Mouse (Mus musculus): ENCODE measurements at regions not wholly inside any gene's neighbourhood (a gene's known extent, or its start where the extent isn't known, plus 50 kb on each side); places are given as distances from the start of the nearest gene placed in this dataset.

- no peak for TF ChIP-seq CTCF (IDR thresholded peaks at IDR 0.05; ENCODE audit: low read depth, low read length)
- TF ChIP-seq GATA1 (IDR thresholded peaks at IDR 0.05; ENCODE audit: borderline replicate concordance, low read length) = no peak
- TF ChIP-seq TAL1 (conservative IDR thresholded peaks at IDR 0.05; ENCODE audit: low read depth, low read length) = no peak
- TF ChIP-seq POLR2AphosphoS5 (IDR thresholded peaks at IDR 0.05; ENCODE audit: insufficient replicate concordance, low read depth, low read length) = no peak
- no peak for TF ChIP-seq GATA2 (IDR thresholded peaks at IDR 0.05; ENCODE audit: borderline replicate concordance, low read depth, low read length)
These were observed 673.1 kb upstream of the 4930412O13Rik start for GRCm38 (mm10) chr2:9207963-9208362.

Data from G1E (cell line).